Mouse (Mus musculus) embryonic facial prominence, embryonic 15.5 days (tissue): Measurements from ENCODE around the gene Irf4. TPM values are rescaled to one million over a fixed set of nuclear protein-coding genes. Genes with fewer than 3 reads are reported as not detected.

ENCODE experiments used
- ATAC-seq: fragments of 200-750 bp; cut with Nextera tagmentation; 2 replicates; pipeline ENCODE4 v1.8.0; 2017; ENCODE audit warnings: low read depth, moderate TSS enrichment; ENCODE audit not compliant: insufficient number of reproducible peaks, low FRiP score, low TSS enrichment
- H3K27ac ChIP-seq: fragments of 300-500 bp; sonication (generic); replicated peaks from 2 replicates; pipeline ENCODE4 v1.5.1; 2015; ENCODE audit warnings: mild to moderate bottlenecking, inconsistent platforms
- H3K27me3 ChIP-seq: fragments of 300-500 bp; sonication (generic); 2 replicates; pipeline ENCODE4 v1.6.1; 2015; ENCODE audit warnings: inconsistent platforms
- H3K36me3 ChIP-seq: fragments of 300-500 bp; sonication (generic); 2 replicates; pipeline ENCODE4 v1.6.1; 2015; ENCODE audit warnings: mild to moderate bottlenecking, inconsistent platforms
- H3K4me1 ChIP-seq: fragments of 300-500 bp; sonication (generic); 2 replicates; pipeline ENCODE4 v1.6.1; 2015; ENCODE audit warnings: inconsistent platforms
- H3K4me2 ChIP-seq: fragments of 300-500 bp; sonication (generic); replicated peaks from 2 replicates; pipeline ENCODE4 v1.6.1; 2015; ENCODE audit warnings: mild to moderate bottlenecking, inconsistent platforms
- H3K4me3 ChIP-seq: fragments of 300-500 bp; sonication (generic); replicated peaks from 2 replicates; pipeline ENCODE4 v1.5.1; 2015; ENCODE audit warnings: mild to moderate bottlenecking, inconsistent platforms
- H3K9ac ChIP-seq: fragments of 300-500 bp; sonication (generic); 2 replicates; pipeline ENCODE4 v1.6.1; 2015; ENCODE audit warnings: inconsistent platforms
- H3K9me3 ChIP-seq: fragments of 300-500 bp; sonication (generic); replicated peaks from 2 replicates; pipeline ENCODE4 v1.6.1; 2016; ENCODE audit warnings: inconsistent platforms
- WGBS: fragments of 180-500 bp; shearing (Covaris S2); methylation state at CpG from one replicate; pipeline ENCODE4 v1.1.7; 2015; 5-methylcytosine and 5-hydroxymethylcytosine counted together
- polyA plus RNA-seq: library from polyadenylated mRNA; unstranded; fragments of >200 nt; fragmentation: Nextera tagmentation; extraction: Ambion mirVana; gene quantifications from 2 replicates; pipeline ENCODE4 v1.2.1, GENCODE M21; 2015

Gene Irf4
- polyA plus RNA-seq, 1 experiment from 2014 or later, result 0.20 TPM

DNA sequence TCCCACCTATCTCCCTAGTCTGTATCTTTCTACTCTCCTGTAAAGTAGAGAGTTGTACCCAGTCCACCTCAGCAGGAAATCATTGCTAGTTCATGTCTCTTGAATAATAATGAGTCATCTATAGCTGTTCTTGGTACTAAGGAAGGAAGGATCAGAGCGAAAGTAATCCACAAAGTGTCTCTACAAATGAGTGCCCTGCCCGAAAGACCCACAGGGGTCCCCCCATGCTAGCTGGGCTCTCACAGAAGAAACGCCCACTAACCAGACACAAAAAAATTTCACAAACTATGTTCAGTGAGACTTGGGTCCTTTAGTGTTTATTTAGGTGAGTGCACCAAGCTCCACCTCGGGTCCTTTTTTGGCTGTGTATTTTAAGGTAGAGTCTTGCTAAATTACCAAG, 5.0 kb downstream of the Irf4 start:
- H3K27me3 ChIP-seq, result peaks cover 39% of the 10 kb centered on the region
- ATAC-seq, result no peak
- H3K9ac ChIP-seq, result no peak overlapping the region
- H3K4me3 ChIP-seq, result no peak overlapping the region
- H3K27ac ChIP-seq, result no peak overlapping the region
- WGBS, result 86% methylated on average over 4 of the region's 4 CpGs
- H3K4me1 ChIP-seq, result peaks cover 17% of the 10 kb centered on the region
- no peaks in the 10 kb centered on the region for H3K36me3 ChIP-seq
- no peaks in the 10 kb centered on the region for H3K9me3 ChIP-seq
- no peak overlapping the region for H3K4me2 ChIP-seq

DNA sequence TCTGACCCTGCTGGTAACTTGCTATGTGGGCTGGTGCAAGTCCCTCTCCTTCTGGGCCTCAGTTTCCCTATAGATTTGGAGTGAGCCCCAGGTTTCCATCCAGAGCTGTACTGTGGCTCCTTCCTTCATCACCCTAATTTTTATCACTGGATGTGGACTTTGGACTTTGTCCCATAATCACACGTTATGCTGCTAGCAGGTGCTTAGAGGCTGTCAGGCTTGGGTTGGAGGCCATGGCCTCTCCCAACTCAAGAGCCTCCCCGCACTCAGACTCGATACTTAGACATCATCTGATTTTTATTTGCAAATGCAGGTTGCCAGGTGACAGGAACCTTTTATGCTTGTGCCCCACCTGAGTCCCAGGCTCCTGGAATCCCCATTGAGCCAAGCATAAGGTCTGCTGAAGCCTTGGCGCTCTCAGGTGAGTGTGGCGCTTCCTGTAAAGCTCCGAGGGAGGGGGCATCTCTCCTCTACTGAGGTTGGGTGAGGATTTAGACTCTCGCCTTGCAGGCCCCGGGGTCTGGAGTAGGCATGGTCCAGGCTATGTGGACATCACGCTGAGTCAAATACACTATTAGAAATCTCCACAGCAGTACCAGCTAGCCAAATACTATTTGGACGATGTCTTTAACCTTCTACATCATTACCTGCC, 5.9 kb downstream of the Irf4 start:
- H3K36me3 ChIP-seq, result no peaks in the 10 kb centered on the region

DNA sequence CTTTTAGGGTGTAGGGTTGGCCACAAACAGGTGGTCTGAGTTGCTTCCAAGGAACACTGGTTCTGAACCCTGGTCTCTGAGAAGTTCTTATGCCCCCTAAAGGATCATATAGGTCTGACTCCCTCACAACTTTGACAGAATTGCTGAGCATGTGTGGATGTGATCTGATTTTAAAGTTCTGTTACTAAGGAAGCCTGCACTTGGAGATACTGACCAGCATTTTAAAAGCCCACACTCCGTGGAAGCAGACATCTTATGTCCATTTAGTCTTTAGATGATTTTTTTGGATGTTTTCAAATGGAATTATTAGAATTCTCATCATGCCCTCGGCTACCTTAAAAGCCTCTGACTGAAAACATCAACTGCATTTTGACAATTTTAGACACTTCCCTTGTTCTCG, 6.6 kb downstream of the Irf4 start:
- Histone ChIP-seq H3K9me3 (no peaks in the 10 kb centered on the region), H3K9ac (no peak overlapping the region), H3K27ac (no peak overlapping the region), H3K4me1 (peaks cover 3% of the 10 kb centered on the region; the same call in 1 of the 2 replicates), H3K4me2 (no peak overlapping the region), H3K27me3 (peaks cover 24% of the 10 kb centered on the region), H3K4me3 (no peak overlapping the region), H3K36me3 (no peaks in the 10 kb centered on the region)
- 68% methylated on average over 3 of the region's 3 CpGs for WGBS
- ATAC-seq, result no peak

More for the DNA sequence above, 5.9 kb downstream of the Irf4 start:
- Histone ChIP-seq H3K27me3 (peaks cover 30% of the 10 kb centered on the region), H3K4me3 (no peak overlapping the region), H3K4me1 (peaks cover 8% of the 10 kb centered on the region), H3K27ac (no peak overlapping the region), H3K9ac (no peak overlapping the region), H3K4me2 (no peak overlapping the region), H3K9me3 (no peaks in the 10 kb centered on the region)
- ATAC-seq, result no peak; the same call in 1 of the 2 replicates
- WGBS, result 75% methylated on average over 10 of the region's 10 CpGs

DNA sequence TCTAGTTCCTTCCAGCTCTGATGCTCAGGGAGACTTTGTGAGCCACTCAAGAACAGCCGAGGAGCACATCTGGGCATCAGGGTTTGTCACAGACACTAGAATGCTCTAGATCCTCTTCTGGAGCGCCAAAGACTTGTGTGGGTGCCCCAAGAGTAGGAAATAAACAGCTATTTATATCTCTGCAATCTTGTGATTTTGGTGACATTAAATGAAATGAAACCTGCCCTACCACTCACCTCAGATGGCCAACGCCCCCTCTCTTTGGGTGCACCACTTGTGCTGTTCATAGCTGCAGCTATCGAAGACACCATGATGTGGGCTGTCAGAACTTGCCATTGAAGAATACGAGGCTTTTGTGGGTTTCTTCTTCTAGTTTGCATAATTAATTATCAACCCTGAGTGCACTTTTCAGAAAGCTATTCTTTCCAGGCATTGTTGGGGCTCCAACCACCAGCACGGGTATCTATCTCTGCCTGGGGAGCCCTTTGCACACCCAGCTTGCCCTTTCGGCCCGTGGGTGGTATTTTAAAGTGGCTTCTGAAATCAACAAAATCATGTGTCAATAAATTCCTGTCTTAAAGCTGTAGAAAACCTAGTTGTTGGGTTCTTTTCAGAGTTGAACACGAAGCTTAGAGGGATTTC, 7.1 kb downstream of the Irf4 start:
- H3K9me3 ChIP-seq, result no peaks in the 10 kb centered on the region
- no peak overlapping the region for H3K9ac ChIP-seq
- ATAC-seq, result no peak
- no peak overlapping the region for H3K4me2 ChIP-seq
- H3K27me3 ChIP-seq, result peaks cover 18% of the 10 kb centered on the region
- 77% methylated on average over 9 of the region's 9 CpGs for WGBS
- no peak overlapping the region for H3K27ac ChIP-seq
- no peak overlapping the region for H3K4me3 ChIP-seq
- no peaks in the 10 kb centered on the region for H3K4me1 ChIP-seq
- H3K36me3 ChIP-seq, result no peaks in the 10 kb centered on the region

DNA sequence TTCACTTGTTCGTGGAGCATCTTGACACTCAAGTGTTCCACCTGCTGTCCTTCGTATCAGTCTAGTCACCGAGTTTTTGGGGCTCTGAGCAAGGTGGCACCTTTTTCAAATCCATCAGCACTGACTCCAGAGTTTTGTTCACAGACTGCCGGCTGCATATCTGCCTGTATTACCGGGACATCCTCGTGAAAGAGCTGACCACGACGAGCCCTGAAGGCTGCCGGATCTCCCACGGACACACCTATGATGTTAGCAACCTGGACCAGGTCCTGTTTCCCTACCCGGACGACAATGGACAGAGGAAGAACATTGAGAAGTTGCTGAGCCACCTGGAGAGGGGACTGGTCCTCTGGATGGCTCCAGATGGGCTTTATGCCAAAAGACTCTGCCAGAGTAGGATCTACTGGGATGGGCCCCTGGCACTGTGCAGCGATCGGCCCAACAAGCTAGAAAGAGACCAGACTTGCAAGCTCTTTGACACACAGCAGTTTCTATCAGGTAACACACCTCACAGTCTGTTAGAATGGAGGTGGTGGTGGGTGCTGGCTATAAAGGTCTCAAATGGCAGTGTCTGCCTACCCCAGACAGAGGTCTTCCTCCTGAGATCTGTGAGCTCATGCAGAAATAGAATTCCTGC, 8.4 kb downstream of the Irf4 start:
- Histone ChIP-seq H3K4me1 (no peaks in the 10 kb centered on the region), H3K9ac (no peak overlapping the region), H3K36me3 (no peaks in the 10 kb centered on the region), H3K27ac (no peak overlapping the region), H3K4me3 (no peak overlapping the region), H3K9me3 (no peaks in the 10 kb centered on the region), H3K27me3 (peaks cover 10% of the 10 kb centered on the region), H3K4me2 (no peak overlapping the region)
- 80% methylated on average over 14 of the region's 14 CpGs for WGBS
- ATAC-seq, result no peak

DNA sequence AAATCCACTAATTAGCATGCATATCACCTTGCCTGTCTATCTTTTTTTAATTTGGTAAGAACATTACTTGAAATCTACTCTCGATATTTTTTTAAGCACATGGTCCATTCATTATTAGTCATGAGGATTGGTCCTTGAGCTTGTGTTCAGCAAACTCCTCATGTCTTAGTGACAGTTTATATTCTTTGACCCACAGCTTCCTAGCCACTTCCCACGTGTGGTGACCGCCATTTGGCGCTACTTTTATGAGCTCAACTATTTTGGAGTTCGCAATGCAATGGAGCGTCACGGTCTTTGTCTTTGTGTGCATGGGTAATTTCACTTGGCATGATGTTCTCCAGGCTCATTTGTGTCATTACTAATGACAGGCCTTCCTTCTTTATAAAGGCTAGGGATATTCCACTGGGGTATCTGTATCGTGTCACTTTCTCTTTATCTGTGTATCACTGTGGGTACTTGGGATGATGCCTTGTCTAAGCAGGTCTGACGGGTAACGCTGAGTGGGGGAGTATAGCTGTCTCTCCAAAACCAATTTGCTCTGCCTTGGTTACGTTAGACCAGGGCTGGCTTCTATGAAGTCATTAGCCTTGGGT, 9.9 kb downstream of the Irf4 start:
- 79% methylated on average over 11 of the region's 11 CpGs for WGBS

DNA sequence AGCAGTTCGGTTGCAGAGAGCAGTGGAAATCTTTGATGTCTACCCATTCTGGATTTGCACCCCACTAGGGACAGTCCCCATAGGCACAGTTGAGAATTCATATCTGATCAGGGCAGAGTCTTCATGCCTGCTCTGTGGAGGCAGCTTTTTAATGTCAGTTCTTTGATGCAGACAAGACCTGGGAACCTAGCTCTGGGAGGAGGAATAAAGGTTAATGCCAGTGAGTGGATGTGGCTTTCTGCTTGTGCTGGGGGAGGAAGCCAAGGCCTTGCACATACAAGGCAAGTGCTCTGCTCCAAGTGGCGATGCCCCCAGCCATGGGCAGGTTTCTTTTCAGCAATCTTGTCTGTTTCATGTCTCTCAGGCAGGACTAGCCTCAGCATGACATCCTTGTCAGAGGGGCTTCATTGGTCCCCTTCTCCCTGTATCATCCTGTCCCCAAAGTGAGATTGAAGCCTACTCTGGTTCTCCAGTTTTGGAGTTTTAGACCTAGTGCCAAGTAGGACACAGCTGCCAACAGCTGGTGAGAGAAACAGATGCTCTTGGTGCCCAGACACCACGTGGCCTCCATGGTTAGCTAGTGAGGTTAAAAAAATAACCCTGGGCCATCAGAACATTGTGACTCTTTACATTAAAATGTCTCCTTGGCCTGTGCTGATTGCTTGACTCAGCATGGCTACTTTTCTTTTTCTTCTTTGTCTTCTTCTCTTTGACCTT, 11.5 kb downstream of the Irf4 start:
- ATAC-seq, result no peak
- H3K4me2 ChIP-seq, result no peak overlapping the region
- no peaks in the 10 kb centered on the region for H3K36me3 ChIP-seq
- H3K9ac ChIP-seq, result no peak overlapping the region
- 59% methylated on average over 3 of the region's 3 CpGs for WGBS
- no peaks in the 10 kb centered on the region for H3K9me3 ChIP-seq
- H3K27me3 ChIP-seq, result no peaks in the 10 kb centered on the region
- no peak overlapping the region for H3K4me3 ChIP-seq
- H3K27ac ChIP-seq, result no peak overlapping the region
- H3K4me1 ChIP-seq, result no peaks in the 10 kb centered on the region

More for the DNA sequence above, 9.9 kb downstream of the Irf4 start:
- Histone ChIP-seq H3K4me1 (no peaks in the 10 kb centered on the region), H3K9me3 (no peaks in the 10 kb centered on the region), H3K4me2 (no peak overlapping the region), H3K4me3 (no peak overlapping the region), H3K27ac (no peak overlapping the region), H3K27me3 (peaks cover 3% of the 10 kb centered on the region; the same call in 1 of the 2 replicates), H3K36me3 (no peaks in the 10 kb centered on the region), H3K9ac (no peak overlapping the region)
- ATAC-seq, result no peak

DNA sequence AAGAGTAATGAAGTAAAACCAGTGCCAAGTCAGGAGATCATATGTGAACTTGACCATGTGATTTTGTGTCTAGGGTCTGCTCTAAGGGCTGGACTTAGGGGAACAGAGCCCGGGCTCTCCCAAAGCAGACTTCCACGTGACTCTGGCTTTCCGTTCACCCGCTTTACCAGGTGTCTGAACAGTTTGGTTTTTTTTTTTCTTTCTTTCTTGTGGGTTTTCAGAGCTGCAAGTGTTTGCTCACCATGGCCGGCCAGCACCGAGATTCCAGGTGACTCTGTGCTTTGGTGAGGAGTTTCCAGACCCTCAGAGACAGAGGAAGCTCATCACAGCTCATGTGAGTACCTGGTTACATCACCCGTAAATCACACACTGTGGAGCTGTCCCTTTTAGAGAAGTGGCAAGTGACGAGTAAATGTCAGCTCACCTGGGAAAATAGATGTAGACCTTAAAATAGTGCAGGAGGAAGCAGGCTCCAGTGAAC, 12.2 kb downstream of the Irf4 start:
- no peak overlapping the region for H3K4me3 ChIP-seq
- no peak overlapping the region for H3K9ac ChIP-seq
- H3K36me3 ChIP-seq, result no peaks in the 10 kb centered on the region
- H3K9me3 ChIP-seq, result no peaks in the 10 kb centered on the region
- no peak for ATAC-seq
- no peaks in the 10 kb centered on the region for H3K4me1 ChIP-seq
- no peak overlapping the region for H3K4me2 ChIP-seq
- WGBS, result 84% methylated on average over 8 of the region's 8 CpGs
- H3K27ac ChIP-seq, result no peak overlapping the region
- H3K27me3 ChIP-seq, result no peaks in the 10 kb centered on the region

DNA sequence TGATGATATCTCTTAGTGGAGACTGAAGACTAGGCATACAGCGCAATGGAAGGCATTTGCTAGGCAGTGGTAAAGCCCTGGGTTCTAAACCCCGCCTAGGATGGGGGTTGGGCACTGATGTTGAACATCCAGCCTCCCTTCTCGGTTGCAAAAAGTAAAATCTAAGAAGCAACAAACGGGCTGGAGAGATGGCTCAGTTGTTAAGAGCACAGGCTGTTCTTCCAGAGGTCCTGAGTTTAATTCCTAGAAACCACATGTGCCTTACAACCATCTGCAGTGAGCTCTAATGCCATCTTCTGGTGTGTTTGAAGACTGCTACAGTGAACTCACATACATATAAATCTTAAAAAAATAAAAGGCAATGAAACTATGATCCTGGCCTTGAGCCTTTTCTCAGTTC, 13.2 kb downstream of the Irf4 start:
- H3K4me2 ChIP-seq, result no peak overlapping the region
- no peak for ATAC-seq
- no peak overlapping the region for H3K27ac ChIP-seq
- H3K27me3 ChIP-seq, result no peaks in the 10 kb centered on the region
- no peak overlapping the region for H3K9ac ChIP-seq
- WGBS, result 76% methylated on average over 4 of the region's 4 CpGs
- no peaks in the 10 kb centered on the region for H3K4me1 ChIP-seq
- no peaks in the 10 kb centered on the region for H3K9me3 ChIP-seq
- H3K36me3 ChIP-seq, result no peaks in the 10 kb centered on the region
- no peak overlapping the region for H3K4me3 ChIP-seq

DNA sequence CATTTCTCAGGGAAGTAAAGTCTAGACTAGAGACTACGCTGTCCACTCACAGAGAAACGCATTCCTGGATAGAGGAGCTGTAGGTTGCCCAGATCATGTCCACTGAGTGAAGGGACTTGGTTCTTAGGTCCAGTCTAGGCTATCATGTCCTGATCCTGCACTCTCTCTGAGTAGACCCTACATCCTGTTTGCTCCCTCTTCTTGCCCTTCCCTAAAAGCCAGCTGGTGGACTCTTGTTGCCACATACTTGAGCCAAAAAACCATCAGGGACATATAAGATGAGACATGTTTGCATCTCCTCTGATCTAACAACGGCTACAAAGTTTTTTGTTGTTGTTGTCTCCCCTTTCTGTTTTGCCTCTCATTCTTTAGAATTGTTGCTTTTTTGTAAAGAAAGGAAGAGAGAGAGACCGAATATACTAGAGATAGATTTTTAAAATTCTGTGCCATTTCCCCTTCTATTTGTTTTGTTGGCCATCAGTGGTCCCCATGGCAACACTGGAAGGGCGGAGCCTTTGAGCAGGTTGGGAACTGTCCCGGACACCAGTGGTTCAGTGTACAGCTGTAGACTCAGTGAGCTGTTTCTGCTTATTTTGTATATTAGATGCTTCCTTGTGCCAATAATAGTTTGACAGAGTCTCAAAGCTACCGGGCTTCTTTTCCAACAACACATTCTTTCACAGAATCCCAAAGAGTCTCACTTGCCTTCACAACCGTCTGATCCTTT, 15.2 kb downstream of the Irf4 start:
- H3K4me2 ChIP-seq, result no peak overlapping the region
- no peak overlapping the region for H3K4me3 ChIP-seq
- H3K27me3 ChIP-seq, result no peaks in the 10 kb centered on the region
- H3K4me1 ChIP-seq, result no peaks in the 10 kb centered on the region
- no peak for ATAC-seq
- no peak overlapping the region for H3K9ac ChIP-seq
- H3K9me3 ChIP-seq, result no peaks in the 10 kb centered on the region
- no peak overlapping the region for H3K27ac ChIP-seq
- 65% methylated on average over 8 of the region's 8 CpGs for WGBS
- H3K36me3 ChIP-seq, result no peaks in the 10 kb centered on the region
